Mouse (Mus musculus) activated CD4-positive, CD25-positive, alpha-beta regulatory T cell, adult 4 months (primary cell): ENCODE measurements around the gene Ptprg. TPM values are rescaled to one million over a fixed set of nuclear protein-coding genes. Genes with fewer than 3 reads are reported as not detected.

Experiments
- ATAC-seq: one replicate; pipeline ENCODE4 v1.8.0; 2017
- polyA plus RNA-seq, 2 experiments: library from polyadenylated mRNA; unstranded; fragments of 100-300 nt; shearing (Covaris generic); gene quantifications; one replicate each; pipeline ENCODE4 v1.2.1; 2017

The Ptprg gene
- polyA plus RNA-seq, 2 experiments from 2014 or later: not detected

DNA sequence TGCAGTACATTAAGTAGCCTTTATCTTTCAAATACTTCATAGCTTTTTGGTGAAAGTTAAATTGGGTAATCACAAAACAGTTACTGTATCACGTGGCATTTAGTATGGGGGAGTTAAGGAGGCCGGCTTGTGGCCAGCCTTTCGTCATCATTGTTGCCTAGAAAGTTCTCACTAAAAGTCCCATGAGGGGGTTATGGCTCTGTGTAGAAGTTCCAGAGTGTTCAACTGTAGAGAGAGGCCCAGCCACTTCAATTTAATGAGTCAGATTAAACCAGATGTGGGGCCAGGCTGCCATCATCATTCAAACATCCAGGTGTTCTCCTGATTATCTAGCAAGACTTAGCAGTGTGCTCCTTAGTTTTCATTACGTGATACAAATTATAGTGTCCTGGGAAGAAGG, 613.9 kb downstream of the Ptprg start:
- ATAC-seq: no peak

DNA sequence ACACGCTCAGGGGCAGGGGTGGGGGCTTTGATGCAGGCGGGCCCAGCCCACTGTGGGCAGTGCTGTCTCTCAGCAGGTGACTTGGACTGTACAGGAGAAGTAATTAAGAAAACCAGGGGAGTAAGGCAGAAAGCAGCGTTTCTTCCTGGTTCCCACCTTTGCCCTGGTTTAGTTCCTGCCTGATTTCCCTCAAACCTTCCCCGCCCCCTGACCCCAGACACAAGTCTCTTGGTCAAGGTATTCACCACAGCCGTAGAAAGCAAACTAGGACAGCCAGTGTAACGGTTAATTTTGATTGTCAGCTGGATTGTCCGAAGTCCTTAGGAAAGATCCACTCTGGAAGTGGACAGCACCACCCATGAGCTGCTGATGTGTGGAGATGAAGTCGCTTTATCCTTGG, 614.3 kb downstream of the Ptprg start:
- ATAC-seq: no peak

DNA sequence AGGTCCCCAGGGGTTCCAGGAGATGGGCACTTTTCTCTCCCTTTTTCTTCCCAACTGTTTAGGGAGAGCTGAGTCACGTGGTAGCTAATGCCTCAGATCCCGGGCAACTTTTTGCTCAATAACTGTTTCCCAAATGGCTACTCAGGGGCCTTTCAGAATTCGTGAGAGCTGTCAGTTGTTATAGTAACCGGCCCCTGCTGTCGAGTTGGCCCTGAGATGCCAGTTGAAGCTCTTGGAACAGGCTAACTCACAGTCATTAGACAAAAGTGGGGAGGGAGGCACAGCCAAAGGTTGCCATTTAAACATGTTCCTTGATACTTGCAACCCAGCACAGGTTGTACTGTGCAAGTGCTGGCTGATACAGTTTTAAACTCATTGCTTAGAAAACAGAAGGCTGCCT, 624.1 kb downstream of the Ptprg start:
- no peak for ATAC-seq

DNA sequence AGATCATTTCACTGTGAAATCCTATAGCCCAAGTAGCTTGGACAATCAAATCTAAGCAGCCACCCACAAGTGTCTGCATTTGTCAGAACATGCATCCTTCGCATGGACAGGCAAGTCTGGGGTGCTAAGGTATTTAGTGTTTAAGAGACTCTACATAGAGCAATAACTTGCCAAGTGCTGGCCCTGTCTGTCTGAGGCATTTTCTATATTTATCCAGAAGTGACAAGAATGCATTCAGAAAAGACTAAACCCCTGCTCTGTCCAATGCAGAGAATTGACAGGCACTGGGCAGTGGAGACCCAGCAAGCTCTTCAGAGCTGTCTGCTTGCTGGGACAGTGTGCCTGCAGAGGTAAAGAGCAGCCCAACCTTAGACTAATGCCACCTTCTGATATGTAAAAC, 625.3 kb downstream of the Ptprg start:
- ATAC-seq: no peak

DNA sequence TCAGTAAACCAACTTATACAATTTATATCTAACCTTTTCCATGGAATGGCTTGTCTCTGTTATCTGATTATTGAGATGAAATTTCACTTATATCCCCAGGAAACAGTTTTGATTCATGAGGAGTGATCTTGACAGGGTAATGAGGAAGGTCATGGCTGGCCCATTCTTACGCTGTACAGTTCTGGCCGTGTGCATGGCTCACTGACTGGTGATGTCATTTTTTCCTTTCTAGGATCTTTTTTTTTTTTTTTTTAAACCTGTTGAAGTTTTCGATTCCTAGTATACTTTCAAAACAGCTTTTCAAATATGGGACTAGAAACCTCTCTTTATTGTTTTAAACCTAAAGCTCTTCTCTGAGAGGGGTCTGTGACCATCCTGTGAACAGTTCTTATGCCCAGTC, 626.8 kb downstream of the Ptprg start:
- ATAC-seq: no peak

DNA sequence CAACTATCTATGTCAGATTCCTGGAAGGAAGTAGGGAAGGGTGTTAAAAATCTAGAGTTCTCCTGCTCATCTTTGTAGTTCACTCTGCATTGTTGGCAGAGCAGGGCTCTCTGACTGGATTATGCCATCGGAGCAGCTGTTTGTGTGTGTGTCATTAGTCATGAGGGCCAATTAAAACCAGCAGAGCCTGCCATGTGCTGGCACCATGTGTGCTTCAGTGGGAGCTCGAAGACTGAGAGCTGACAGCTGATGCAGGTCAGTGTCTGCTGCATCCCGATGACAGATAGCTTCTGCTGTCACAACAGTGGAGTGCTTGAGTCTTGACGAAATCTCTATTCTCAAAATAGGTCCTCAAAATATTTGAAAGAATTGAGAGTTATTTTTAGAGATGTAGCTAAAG, 631.7 kb downstream of the Ptprg start:
- ATAC-seq: no peak

DNA sequence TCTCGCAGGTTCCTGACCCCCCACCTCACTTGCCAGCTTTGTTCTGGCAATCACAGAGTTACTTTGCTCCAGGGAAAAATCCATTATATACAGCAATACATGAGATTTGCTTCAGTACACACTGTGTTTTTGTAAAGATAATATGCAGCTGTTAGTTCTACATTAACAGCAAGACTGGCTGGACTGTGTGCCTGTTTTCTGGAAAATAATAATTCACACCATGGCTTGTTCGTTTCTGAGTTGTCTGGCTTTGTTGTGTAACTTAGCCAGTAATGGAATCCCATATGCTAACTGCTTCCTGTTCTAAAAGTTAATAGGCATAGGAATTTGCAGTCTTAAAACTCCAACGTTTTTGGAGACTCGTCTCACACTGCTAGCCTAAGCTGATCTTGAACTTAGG, 635.0 kb downstream of the Ptprg start:
- ATAC-seq: no peak

DNA sequence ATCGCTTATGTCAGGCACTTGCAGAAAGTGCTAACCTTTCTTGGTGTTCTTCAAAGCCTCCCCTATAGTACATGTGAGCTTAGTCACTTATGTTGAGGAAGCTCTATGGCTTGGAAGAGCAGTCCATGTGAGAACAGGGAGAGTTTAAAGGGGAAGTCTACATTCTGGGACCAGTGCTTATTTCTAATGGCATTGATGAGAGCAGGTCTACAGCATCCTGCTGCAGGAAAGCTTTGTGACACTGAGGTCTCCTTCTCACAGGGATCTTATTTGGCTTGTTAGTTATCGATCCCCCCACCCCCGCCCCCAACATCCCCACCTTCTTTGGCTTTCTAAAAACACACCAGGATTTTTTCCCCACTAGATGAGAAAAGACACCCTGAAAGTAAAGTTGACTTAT, 635.9 kb downstream of the Ptprg start:
- ATAC-seq: no peak

DNA sequence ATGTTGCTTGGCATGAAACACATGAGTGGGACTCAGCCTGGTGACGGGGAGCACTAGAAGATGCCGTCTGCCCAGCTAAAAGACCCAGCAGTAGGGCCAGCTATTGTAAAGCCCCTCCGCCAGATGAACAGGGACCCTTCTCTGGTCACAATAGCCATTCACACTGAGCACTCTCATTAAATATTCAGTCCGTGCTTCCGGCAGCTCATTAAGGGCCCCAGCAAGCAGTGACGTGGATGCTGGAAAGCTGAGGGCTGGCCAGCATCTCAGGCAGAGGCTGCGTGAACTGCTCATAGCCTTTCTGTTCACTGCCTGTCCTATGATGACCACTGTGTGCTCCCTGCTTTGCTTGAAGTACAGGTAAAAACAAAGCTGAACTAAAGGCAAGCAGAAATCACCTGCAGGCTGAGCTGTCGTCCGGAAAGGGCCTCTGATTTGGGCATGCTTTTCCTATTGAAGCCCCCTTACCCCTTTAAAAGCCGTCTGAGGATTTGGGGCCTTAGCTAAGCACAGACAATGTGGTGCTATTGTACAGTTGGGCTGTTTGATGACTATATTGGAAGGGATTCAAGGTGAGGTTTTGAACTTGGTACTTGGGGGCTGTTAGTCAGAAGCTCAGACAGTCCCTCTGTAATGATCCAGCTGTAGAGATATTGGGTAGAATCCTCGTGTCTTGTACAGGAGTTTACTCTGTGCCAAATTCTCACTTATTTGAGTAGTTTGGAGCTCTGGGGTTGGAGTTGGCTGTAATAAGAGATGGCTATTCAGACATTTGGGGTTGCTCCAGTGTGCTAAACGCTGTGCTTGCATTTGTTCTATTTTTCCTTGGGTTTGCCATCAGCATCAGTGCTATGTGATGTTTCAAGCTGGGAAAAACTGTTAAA, 636.6 kb downstream of the Ptprg start:
- no peak for ATAC-seq

DNA sequence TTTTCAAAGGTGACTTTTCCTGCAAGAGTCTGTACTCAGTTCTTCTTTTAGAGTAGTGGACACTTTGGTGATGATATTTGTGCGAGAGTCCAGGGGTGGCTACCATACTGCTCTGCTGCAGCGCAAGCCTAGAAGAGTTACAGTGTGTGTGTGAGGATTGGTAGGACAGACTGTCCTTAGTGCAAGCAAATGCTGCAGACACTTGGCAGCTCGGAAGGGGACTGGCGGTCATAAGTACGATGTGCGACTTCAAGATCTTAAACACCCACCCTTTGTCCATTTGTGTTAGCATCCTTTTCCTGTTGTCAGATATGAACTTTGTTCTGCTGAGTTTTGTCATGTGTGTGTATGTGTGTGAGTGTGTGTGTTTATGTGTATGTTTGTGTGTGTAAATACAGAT, 637.7 kb downstream of the Ptprg start:
- no peak for ATAC-seq

DNA sequence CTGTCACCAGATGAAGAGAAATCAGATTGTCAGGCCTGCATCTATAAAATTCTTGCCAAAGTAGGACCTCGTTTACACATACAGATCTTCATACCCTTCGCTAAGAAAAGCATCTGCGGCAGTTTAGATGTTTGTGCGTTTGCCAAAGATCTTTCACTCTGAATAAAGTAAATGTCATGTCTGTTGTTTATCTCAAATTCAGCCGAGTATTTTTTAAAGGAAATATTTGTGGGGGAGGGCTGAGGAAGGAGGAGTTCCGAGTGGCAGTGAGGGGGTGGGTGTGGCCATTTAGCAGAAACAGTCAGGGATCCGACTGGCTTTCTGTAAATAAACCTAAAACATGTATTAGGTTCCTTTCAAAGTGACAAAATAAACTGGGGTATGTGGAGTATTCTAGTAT, 645.4 kb downstream of the Ptprg start:
- no peak for ATAC-seq

DNA sequence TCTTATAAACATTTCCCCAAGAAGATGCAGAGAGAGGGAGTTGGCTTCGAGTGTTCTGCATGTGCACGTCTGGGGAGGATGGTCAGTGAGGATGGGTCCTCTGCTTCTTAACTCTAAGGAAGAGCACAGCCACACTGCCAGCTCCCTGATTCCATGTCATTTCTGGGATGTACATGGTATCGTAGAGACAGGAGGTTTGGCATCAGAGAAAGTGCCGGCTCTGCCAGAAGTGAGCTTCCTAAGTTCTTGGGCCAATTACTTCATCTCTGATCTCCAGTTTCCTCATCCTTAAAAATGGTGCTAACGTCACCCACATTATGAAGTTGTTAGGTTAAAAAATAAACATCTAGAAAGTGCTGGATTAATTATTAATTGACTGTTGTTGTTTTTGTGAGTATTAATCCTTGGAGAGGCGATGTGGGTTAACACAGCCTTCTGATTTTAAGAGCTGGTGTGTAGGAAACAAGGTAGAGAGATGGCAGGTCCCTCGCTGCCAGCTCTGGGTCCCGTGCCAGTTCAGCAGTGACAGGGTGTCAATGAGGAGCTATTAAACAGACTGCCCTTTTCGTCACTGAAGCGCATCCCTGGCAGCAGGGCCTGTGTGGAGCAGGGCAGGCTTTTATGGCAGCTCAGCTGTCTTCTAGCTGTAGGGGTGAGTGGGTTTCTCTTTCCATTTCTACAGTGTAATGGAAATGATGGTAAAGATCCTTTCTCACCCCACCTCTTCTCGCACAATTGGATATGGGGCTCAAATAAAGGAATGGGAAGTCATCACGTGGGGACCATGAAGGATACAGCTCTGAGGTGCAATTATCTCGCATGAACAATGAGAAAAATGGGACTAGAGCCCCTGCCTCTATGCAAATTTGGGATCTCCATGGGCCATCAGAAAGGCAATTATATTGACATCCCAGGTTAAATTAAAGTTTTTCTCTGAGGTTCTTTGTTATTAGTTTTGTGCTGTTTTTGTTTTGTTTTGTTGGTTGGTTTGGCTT, 646.9 kb downstream of the Ptprg start:
- ATAC-seq: no peak

DNA sequence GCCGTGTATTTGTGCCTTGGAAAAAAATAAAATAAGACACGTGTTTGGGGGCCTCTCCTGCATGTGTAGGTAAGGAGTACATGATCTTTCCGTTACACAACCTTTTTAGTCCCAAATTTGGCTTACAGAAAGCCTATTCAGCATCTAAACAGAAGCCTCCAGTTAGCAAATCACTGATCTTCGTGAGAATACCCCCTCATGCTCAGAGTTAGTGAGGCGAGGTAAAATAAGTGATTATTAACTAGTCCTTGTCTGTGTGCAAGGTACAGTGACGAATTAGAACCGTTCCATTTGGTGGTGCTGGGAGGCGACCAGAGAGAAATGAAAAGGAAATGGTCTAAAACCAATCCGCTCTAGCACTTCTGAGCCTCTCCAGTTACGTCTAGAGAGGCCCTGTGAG, 648.9 kb downstream of the Ptprg start:
- ATAC-seq: no peak

DNA sequence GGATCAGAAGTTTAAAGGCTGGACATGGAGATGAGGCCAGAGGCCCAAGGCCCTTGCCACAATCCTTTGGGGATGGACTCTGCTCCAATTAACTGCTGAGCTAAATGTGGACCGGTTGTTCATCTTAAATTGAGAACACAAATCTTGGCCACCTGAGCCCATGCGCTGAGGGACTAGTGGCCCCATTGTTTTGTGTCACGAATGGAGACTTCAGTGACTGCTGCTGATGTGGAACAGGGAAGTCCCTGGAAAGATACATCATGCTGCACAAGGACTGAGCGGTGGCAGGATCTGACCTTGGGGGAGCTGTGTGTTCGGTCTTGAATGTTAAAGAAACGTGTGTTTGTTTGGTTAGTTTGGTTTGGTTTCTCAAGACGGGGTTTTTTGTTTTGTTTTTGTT, 649.7 kb downstream of the Ptprg start:
- ATAC-seq: no peak

DNA sequence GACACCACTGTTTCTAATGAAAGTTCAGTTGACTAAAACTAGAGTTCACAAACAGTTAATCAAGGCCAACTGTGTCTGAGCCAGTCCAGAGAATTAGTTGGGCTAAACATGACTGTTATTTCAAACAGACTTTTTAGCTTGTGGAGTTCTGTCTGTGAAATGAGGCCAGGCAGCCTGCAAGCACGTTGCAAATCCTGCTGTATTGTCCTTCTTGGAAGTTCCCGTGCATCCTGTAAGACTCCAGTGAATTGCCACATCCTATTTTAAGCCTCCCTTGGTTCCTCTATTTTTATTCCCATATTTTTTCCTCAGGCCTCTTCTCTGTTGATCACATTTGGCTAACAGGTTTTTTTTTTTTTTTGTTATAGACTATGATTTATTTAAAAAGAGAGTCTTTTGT, 652.8 kb downstream of the Ptprg start:
- no peak for ATAC-seq

DNA sequence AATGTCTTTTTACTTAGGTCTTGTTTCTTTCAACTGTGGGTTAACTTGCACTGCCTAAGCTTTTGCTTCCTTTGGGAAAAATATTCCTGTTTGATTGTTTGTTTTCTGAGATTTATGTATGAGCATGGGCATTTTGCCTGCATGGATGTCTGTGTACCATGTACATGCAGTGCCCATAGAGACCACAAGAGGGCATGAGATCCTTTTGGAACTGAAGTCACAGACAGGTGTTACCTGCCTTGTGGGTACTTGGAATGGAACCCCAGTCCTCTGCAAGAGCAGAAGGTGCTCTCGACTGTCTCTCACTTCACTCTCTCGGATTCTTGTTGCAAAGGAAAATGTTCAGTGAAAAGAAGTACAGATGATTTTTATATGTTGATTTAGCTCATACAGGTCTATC, 655.2 kb downstream of the Ptprg start:
- ATAC-seq: no peak

DNA sequence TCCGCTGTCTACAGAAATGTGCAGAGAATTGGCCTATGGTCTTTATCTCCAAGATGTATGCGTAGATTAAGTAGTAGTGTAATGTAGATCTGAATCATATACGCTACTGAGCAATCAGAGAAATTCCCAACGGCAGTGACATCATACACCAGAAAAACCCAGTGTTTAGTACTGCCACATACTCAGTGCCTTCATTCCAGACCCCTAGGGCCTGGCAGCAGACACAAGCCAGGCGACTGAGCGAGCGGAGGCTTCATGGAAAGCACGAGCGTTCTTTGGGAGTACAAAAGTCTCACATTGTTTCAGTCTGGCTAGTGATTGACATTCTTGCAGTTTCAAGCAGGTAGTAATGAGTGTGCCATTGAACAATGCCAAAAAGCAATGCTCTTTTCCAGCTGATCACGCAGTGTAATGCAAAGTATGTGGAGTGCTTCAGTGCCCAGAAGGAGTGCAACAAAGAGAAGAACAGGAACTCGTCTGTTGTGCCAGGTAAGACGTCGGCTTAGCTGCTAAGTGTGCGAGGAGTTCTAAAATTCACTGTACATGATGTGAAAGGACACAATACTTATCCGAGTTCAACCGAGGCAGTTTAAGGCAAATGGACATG, 665.3 kb downstream of the Ptprg start:
- no peak for ATAC-seq

DNA sequence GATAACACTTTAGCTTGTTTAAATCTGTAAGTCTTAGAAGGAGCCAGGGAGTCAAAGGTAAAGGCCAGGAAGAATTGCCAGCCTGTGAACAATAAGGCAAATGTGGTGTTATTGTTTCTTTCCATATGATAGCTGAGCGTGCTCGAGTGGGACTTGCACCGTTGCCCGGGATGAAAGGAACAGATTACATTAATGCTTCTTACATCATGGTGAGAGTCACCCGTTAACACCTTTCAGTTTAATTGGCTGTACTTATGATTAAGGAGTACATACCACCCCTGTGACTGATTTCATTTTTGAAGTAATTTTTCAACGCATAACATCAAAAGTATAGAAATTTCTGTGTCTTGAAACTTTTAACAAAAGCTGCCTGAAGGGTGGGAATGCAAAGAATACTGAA, 666.5 kb downstream of the Ptprg start:
- ATAC-seq: no peak

DNA sequence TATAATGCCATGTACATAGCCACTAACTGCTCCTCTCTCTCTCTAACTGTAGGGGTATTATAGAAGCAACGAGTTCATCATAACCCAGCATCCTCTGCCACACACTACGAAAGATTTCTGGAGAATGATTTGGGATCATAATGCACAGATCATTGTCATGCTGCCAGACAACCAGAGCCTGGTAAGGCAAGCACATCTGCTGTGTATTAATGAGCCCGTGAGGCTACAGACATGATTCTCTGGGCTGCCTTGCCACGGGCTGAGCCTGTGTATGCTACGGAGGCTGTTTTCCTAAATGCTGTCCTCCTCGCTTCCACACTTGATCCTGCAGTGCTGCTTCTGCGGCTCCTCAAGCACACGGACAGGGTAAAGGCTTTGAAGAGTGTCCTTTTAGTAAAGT, 667.2 kb downstream of the Ptprg start:
- no peak for ATAC-seq

DNA sequence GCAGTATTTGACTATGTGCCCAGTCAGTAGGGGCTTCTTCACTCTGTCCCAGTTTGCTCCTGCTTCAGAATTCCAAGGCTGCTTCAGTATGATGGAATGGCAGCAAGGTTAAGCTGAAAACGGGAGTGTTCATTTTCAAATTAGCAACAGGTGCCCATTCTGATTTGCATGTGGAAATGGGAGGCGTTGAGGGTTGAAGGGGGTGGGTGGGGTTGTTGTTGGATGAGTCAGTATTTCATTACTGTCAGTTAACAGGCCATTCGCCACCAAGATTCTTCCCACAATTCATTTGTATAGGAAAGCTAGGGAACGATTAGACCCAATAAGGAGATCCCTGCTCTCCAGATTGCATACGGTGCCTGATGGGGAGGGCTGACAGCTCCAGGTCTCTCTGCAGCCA, 668.2 kb downstream of the Ptprg start:
- ATAC-seq: no peak

DNA sequence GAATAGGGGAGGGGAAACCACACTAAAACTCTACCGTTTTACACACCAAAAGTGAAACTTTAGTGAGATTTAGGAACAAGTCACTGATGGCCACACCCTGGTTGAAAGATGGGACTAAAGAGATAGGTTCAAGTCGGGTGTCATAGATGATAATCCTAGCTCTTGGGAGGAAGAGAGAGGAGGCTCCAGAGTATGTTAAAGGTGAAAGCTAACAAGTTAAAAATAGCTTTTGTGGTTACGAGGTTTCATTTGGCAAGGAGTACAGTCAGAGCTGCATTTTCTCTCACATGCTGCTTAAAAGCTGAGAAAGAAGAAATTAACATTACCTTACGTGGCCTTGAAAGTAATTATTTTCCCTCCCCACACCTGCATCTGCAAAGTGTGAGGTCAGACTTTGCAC, 690.4 kb downstream of the Ptprg start:
- ATAC-seq: no peak

DNA sequence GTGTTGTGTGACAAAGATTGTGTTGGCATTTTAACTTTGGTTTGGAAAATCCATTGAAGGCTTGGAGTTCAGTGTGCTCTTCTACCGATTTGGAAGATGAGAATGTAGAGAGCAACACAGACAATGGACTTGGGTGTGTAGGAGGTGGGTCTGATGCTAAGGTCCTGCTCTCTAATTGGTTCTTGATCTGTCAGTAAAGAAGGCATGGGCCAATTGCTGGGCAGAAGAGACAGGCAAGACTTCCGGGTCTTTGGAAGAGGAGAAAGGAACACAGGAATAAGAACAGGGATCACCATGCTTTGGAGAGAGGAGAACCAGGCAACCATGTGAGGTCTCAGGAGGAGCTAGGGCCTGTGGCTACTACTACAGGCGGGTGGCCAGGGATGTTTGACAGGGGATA, 722.7 kb downstream of the Ptprg start:
- ATAC-seq: no peak

DNA sequence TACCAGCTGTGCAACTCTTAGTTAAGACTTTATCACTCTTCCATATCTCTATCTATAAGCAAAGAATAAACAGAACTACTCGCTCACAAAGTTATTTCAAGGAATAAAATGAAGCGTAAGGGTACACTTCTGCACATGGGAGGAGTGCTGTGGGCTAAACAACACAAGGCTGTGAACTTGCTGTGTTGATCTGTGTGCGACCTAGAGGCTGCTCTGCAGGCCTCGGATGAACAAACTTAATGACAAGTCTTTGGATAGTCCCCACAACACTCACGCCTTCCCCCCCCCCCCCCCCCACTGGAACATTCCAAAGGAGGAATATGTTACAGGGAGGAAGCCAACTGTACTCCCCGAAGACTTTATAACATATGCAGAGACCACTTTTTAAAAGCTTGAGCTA, 730.3 kb downstream of the Ptprg start, which contains the start of gene Gm49355:
Gene Gm49355 (plus strand): TSS at position 336 of the 400 bp plus-strand sequence.
- no peak for ATAC-seq
